Mouse (Mus musculus) liver, postnatal 0 days (tissue): ENCODE data around the gene Kcnc3. TPM values are rescaled to one million over a fixed set of nuclear protein-coding genes. Genes with fewer than 3 reads are reported as not detected.
A peak's percentile ranks its signal among the peaks of the same experiment; 100 is the strongest.

Source experiments
- ATAC-seq: fragments of 200-750 bp; cut with Nextera tagmentation; 2 replicates; pipeline ENCODE4 v1.8.0; 2017; ENCODE audit warnings: mild to moderate bottlenecking, moderate library complexity
- DNase-seq: peaks from one replicate; pipeline ENCODE4 v3.0.0-alpha.2; 2016
- H3K27ac ChIP-seq: fragments of 300-500 bp; sonication (generic); 2 replicates; pipeline ENCODE4 v1.5.1; 2014; ENCODE audit warnings: antibody characterized with exemption, moderate library complexity, mild to moderate bottlenecking, low read depth
- H3K27me3 ChIP-seq: fragments of 300-500 bp; sonication (generic); 2 replicates; pipeline ENCODE4 v1.6.1; 2014; ENCODE audit warnings: low read length, control low read depth, mixed read lengths; ENCODE audit not compliant: insufficient read depth
- H3K36me3 ChIP-seq: fragments of 300-500 bp; sonication (generic); replicated peaks from 2 replicates; pipeline ENCODE4 v1.6.1; 2014; ENCODE audit warnings: mild to moderate bottlenecking, control low read depth, low read length, moderate library complexity, mixed read lengths; ENCODE audit not compliant: insufficient read depth
- H3K4me1 ChIP-seq: fragments of 300-500 bp; sonication (generic); 2 replicates; pipeline ENCODE4 v1.6.1; 2014; ENCODE audit warnings: antibody characterized with exemption, mild to moderate bottlenecking, control low read depth; ENCODE audit not compliant: insufficient read depth
- H3K4me2 ChIP-seq: fragments of 300-500 bp; sonication (generic); 2 replicates; pipeline ENCODE4 v1.6.1; 2014; ENCODE audit warnings: low read depth, mild to moderate bottlenecking, low read length, moderate library complexity, mixed read lengths
- H3K4me3 ChIP-seq: fragments of 300-500 bp; sonication (generic); 2 replicates; pipeline ENCODE4 v1.5.1; 2014; ENCODE audit warnings: low read depth, low read length
- H3K9ac ChIP-seq: fragments of 300-500 bp; sonication (generic); replicated peaks from 2 replicates; pipeline ENCODE4 v1.6.1; 2014; ENCODE audit warnings: mild to moderate bottlenecking, moderate library complexity
- H3K9me3 ChIP-seq: fragments of 300-500 bp; sonication (generic); 2 replicates; pipeline ENCODE4 v1.6.1; 2016; ENCODE audit warnings: mild to moderate bottlenecking, control low read depth, low read length, mixed read lengths
- CTCF ChIP-seq: sonication (generic); IDR thresholded peaks from 2 replicates; pipeline ENCODE4 v1.5.1; 2016; ENCODE audit warnings: antibody characterized with exemption, low read depth
- EP300 ChIP-seq: IDR thresholded peaks from 2 replicates; pipeline ENCODE4 v1.6.1; 2016; ENCODE audit warnings: antibody characterized with exemption, low read depth, mild to moderate bottlenecking
- WGBS: fragments of 180-500 bp; shearing (Covaris S2); extraction: QIAGEN DNeasy Blood & Tissue Kit; methylation state at CpG from one replicate; pipeline ENCODE4 v1.1.7; 2014; ENCODE audit not compliant: insufficient replicate concordance; 5-methylcytosine and 5-hydroxymethylcytosine counted together
- polyA plus RNA-seq: library from polyadenylated mRNA; unstranded; fragments of >200 nt; fragmentation: Nextera tagmentation; extraction: Ambion mirVana; gene quantifications from 2 replicates; pipeline ENCODE4 v1.2.1, GENCODE M21; 2015

The Kcnc3 gene
- 0.13 and 0.20 TPM in 2 replicates for polyA plus RNA-seq

DNA sequence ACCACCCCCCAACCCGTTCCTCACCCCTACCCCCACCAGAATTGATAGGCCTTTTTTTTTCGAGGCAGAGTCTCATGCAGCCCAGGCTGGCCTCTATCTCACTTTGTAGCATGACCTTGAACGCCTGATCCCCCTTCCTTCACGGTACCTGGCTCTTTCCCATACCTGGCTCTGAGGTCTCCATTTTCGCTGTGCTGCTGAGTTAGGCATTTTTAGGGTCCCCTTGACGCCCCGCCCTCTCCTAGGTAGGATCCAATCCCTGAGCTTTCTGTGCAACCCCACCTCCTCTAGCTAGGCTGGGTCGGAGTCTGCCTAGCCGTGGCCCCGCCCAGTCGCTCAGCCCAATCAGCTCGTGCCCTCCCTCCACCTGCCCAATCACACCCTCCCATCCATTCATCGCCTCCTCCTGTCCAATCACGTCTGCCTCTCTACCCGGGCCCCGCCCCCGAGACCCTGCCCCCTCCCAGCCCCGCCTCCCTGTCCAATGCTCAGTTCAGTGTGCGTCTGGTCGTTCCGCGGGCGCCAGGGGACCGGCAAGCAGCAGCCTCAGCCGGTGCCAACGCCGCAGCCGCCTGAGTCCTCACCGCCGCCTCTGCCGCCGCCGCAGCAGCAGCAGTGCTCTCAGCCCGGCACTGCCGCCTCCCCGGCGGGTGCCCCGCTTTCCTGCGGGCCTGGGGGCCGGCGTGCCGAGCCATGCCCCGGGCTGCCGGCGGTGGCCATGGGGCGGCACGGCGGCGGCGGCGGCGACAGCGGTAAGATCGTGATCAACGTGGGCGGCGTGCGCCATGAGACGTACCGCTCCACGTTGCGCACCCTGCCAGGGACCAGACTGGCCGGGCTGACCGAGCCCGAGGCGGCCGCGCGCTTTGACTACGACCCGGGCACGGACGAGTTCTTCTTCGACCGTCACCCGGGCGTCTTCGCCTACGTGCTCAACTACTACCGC lies at the start of gene Kcnc3:
Gene Kcnc3 (plus strand): TSS at position 263 of the 946 bp plus-strand sequence.
- TF ChIP-seq CTCF = no peak
- TF ChIP-seq EP300 = no peak
- peaks cover 32% of the 10 kb centered on the region for H3K4me1 ChIP-seq
- H3K9me3 ChIP-seq = no peaks in the 10 kb centered on the region
- H3K9ac ChIP-seq = peak within 1 kb of the TSS; percentile 11; the same call in 1 of the 2 replicates
- ATAC-seq (peak; percentile 92), DNase-seq (peak; percentile 90)
- peak within 1 kb of the TSS; percentile 93 for H3K4me2 ChIP-seq
- peak within 1 kb of the TSS; percentile 49 for H3K4me3 ChIP-seq
- no peak within 1 kb of the TSS for H3K27ac ChIP-seq
- WGBS = 1% methylated on average over 61 of the region's 80 CpGs
- no peaks in the 10 kb centered on the region for H3K36me3 ChIP-seq
- peaks cover 80% of the 10 kb centered on the region for H3K27me3 ChIP-seq

DNA sequence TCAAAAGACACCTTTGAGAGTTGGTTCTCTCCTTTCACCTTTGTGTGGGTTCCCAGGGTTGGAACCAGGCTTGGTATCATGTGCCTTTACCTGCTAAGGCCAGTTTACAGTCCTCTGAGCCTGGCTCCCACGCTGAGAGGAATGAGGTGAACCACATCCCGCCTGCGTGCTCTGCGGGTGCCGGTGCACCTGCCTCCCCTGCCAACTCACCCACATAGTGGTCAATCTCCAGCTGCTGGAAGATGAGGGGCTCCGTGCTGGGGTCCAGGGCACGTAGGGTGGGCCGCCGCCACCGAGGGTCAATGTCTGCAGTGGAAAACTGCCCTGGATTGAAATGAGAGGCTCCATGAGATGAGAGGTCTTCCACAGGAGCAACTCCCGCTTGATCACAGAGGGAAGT lies 47.9 kb upstream of the Kcnc3 start:
- WGBS = 89% methylated on average over 11 of the region's 11 CpGs
- Histone ChIP-seq H3K27me3 (no peaks in the 10 kb centered on the region), H3K4me1 (peaks cover 6% of the 10 kb centered on the region), H3K4me3 (no peak overlapping the region), H3K4me2 (no peak overlapping the region), H3K9me3 (no peaks in the 10 kb centered on the region), H3K27ac (no peak overlapping the region), H3K36me3 (peaks cover 41% of the 10 kb centered on the region), H3K9ac (no peak overlapping the region)
- no peak for ATAC-seq
- DNase-seq = no peak
- TF ChIP-seq EP300 (no peak), CTCF (no peak)

DNA sequence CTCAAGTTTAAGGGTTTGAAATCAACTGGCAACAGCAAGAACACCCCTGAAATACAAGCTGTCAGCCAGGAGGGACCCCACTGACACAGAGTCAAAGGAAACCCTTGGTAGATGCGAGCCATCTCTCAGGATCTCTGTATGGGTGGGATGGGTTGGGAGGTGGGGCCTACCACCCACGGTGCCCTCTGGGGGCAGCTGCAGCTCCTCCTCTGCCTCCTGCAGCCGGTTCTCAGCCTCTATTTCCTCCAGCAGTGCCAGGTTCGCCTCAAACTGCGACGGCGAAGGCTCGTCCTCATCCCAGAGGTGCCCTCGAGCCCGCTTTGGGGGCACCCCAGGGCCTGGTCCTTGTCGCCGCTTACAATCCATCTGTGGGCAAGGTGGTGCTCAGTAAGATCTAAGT lies 47.4 kb upstream of the Kcnc3 start:
- Histone ChIP-seq H3K36me3 (peaks cover 36% of the 10 kb centered on the region), H3K4me2 (no peak overlapping the region), H3K4me1 (peaks cover 10% of the 10 kb centered on the region), H3K27ac (no peak overlapping the region), H3K9me3 (no peaks in the 10 kb centered on the region), H3K9ac (no peak overlapping the region), H3K27me3 (no peaks in the 10 kb centered on the region), H3K4me3 (no peak overlapping the region)
- TF ChIP-seq CTCF (no peak), EP300 (no peak)
- ATAC-seq (no peak), DNase-seq (no peak)
- 81% methylated on average over 12 of the region's 12 CpGs for WGBS

DNA sequence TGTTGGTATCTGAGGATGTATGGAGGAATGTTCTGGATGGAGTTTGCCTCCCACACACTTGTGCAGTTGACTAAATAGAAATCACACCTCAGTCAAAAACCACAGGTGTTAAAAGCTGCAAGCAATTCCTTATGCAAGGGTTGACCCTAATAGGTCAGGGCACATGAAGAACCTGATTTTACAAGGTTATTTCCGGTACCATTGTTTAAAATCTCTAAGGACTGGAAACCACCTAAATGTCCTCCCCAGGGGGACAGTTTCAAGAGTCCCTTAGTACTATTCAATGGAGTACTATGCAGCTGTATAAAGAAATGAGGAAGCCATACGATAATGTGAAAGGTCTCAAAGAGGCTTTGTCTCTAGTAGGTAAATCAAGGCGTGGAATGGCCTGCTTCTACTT lies 44.2 kb upstream of the Kcnc3 start:
- Histone ChIP-seq H3K9me3 (no peaks in the 10 kb centered on the region), H3K4me2 (no peak overlapping the region), H3K4me1 (peaks cover 10% of the 10 kb centered on the region), H3K27me3 (no peaks in the 10 kb centered on the region), H3K9ac (no peak overlapping the region), H3K27ac (no peak overlapping the region), H3K36me3 (peaks cover 29% of the 10 kb centered on the region), H3K4me3 (no peak overlapping the region)
- TF ChIP-seq CTCF (no peak), EP300 (no peak)
- ATAC-seq (no peak), DNase-seq (no peak)
- WGBS = 91% methylated on average over 3 of the region's 3 CpGs

DNA sequence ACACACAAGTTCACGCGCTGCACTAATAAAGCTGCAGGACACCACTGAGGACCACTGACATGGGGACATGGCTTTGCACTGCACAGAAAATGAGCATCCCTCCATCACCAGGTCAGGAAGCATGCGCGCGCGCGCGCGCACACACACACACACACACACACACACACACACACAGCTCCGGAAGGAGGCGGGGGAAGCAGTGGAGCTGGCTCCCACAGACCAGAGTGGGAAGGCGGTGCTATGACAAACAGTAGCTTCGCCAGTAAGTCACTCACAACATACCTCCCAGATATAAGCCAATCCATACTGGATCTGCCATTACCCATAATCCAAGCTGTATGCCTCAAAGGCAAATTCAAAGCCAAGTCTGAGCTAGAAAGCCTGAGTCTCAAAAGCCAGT lies 43.4 kb upstream of the Kcnc3 start:
- Histone ChIP-seq H3K9me3 (no peaks in the 10 kb centered on the region), H3K27me3 (no peaks in the 10 kb centered on the region), H3K9ac (peak overlapping the region; percentile 65; the same call in 1 of the 2 replicates), H3K4me2 (peak overlapping the region; percentile 97), H3K4me1 (peaks cover 10% of the 10 kb centered on the region), H3K4me3 (peak overlapping the region; percentile 62), H3K36me3 (peaks cover 29% of the 10 kb centered on the region), H3K27ac (no peak overlapping the region)
- TF ChIP-seq EP300 = no peak
- 90% methylated on average over 13 of the region's 13 CpGs for WGBS
- no peak for DNase-seq
- ATAC-seq = no peak

DNA sequence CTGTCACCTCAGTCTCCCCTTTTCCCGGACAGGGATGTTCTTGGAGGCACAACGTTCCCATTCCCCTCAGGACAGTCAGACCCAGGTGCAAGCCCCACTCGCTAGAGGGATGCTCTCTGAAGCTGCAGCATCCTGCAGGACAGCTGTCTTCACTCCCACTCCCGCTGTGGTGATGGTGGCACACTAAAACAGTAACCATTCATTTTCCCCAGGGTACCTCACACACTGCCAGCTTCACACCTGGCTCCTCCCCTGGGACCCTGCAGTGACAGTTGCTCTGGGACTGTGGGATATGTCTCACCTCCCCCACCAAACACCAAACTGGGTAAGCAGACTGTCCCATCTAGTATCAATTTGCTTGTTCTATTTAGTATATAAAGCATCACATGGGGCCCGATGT lies 42.7 kb upstream of the Kcnc3 start:
- H3K4me2 ChIP-seq = peak overlapping the region; percentile 97
- peak overlapping the region; percentile 65 for H3K9ac ChIP-seq
- H3K36me3 ChIP-seq = peaks cover 32% of the 10 kb centered on the region
- 23% methylated on average over 5 of the region's 5 CpGs for WGBS
- no peaks in the 10 kb centered on the region for H3K9me3 ChIP-seq
- ATAC-seq (no peak), DNase-seq (no peak)
- H3K27ac ChIP-seq = peak overlapping the region; percentile 77
- H3K4me3 ChIP-seq = peak overlapping the region; percentile 62
- H3K4me1 ChIP-seq = peaks cover 11% of the 10 kb centered on the region
- TF ChIP-seq EP300 = no peak
- TF ChIP-seq CTCF = no peak
- H3K27me3 ChIP-seq = no peaks in the 10 kb centered on the region
